Mouse (Mus musculus): Measurements from ENCODE around the gene Hip1. TPM values are rescaled to one million over a fixed set of nuclear protein-coding genes. Genes with fewer than 3 reads are reported as not detected.

Gene Hip1
- polyA plus RNA-seq, 1 experiment: 14.5 TPM

- Histone ChIP-seq H3K27ac (ENCODE audit: control insufficient read depth, insufficient read depth, low read depth, low read length, poor library complexity) (no peak overlapping the region), H3K4me3 (replicated peaks; ENCODE audit: control insufficient read depth, low read depth, low read length) (no peak overlapping the region), H3K4me1 (ENCODE audit: control insufficient read depth, insufficient read depth, low read length) (no peaks in the 10 kb centered on the region)
- WGBS: 84% methylated on average over 2 of the region's 2 CpGs
- TF ChIP-seq CTCF (IDR thresholded peaks at IDR 0.05; ENCODE audit: control insufficient read depth, insufficient read depth, low read length): no peak
Measured at GRCm38 (mm10) chr5:135496489-135496888, 48.4 kb downstream of the Hip1 start.

GRCm38 (mm10) chr5:135495471-135495870 is 49.4 kb downstream of the Hip1 start:
- Histone ChIP-seq H3K4me3 (replicated peaks; ENCODE audit: control insufficient read depth, low read depth, low read length) (no peak overlapping the region), H3K4me1 (ENCODE audit: control insufficient read depth, insufficient read depth, low read length) (no peaks in the 10 kb centered on the region), H3K27ac (ENCODE audit: control insufficient read depth, insufficient read depth, low read depth, low read length, poor library complexity) (no peak overlapping the region)
- 90% methylated on average over 8 of the region's 8 CpGs for WGBS
- no peak for TF ChIP-seq POLR2A (IDR thresholded peaks at IDR 0.05; ENCODE audit: borderline replicate concordance, control insufficient read depth, low read depth, low read length)
- no peak for TF ChIP-seq CTCF (IDR thresholded peaks at IDR 0.05; ENCODE audit: control insufficient read depth, insufficient read depth, low read length)

GRCm38 (mm10) chr5:135494183-135494910 is 50.6 kb downstream of the Hip1 start:
- Histone ChIP-seq H3K27ac (ENCODE audit: control insufficient read depth, insufficient read depth, low read depth, low read length, poor library complexity) (no peak overlapping the region), H3K4me3 (replicated peaks; ENCODE audit: control insufficient read depth, low read depth, low read length) (no peak overlapping the region), H3K4me1 (ENCODE audit: control insufficient read depth, insufficient read depth, low read length) (no peaks in the 10 kb centered on the region; the same call in 1 of the 2 replicates)
- 83% methylated on average over 13 of the region's 13 CpGs for WGBS
- peak; percentile 82 for TF ChIP-seq CTCF (IDR thresholded peaks at IDR 0.05; ENCODE audit: control insufficient read depth, insufficient read depth, low read length)
- TF ChIP-seq POLR2A (IDR thresholded peaks at IDR 0.05; ENCODE audit: borderline replicate concordance, control insufficient read depth, low read depth, low read length): no peak

- Histone ChIP-seq H3K27ac (ENCODE audit: control insufficient read depth, insufficient read depth, low read depth, low read length, poor library complexity) (no peak overlapping the region), H3K4me3 (replicated peaks; ENCODE audit: control insufficient read depth, low read depth, low read length) (no peak overlapping the region), H3K4me1 (ENCODE audit: control insufficient read depth, insufficient read depth, low read length) (no peaks in the 10 kb centered on the region; the same call in 1 of the 2 replicates)
- WGBS: 76% methylated on average over 3 of the region's 3 CpGs
- TF ChIP-seq POLR2A (IDR thresholded peaks at IDR 0.05; ENCODE audit: borderline replicate concordance, control insufficient read depth, low read depth, low read length): no peak
- no peak for TF ChIP-seq CTCF (IDR thresholded peaks at IDR 0.05; ENCODE audit: control insufficient read depth, insufficient read depth, low read length)
Measured at GRCm38 (mm10) chr5:135493095-135493494, 51.8 kb downstream of the Hip1 start.

GRCm38 (mm10) chr5:135492126-135492525 is 52.8 kb downstream of the Hip1 start:
- WGBS: 82% methylated on average over 2 of the region's 2 CpGs
- no peak overlapping the region for H3K27ac ChIP-seq (ENCODE audit: control insufficient read depth, insufficient read depth, low read depth, low read length, poor library complexity)
- H3K4me1 ChIP-seq (ENCODE audit: control insufficient read depth, insufficient read depth, low read length): no peaks in the 10 kb centered on the region; the same call in 1 of the 2 replicates
- TF ChIP-seq CTCF (IDR thresholded peaks at IDR 0.05; ENCODE audit: control insufficient read depth, insufficient read depth, low read length): no peak
- no peak for TF ChIP-seq POLR2A (IDR thresholded peaks at IDR 0.05; ENCODE audit: borderline replicate concordance, control insufficient read depth, low read depth, low read length)
- H3K4me3 ChIP-seq (replicated peaks; ENCODE audit: control insufficient read depth, low read depth, low read length): no peak overlapping the region

GRCm38 (mm10) chr5:135489695-135490294 is 55.1 kb downstream of the Hip1 start:
- TF ChIP-seq POLR2A (IDR thresholded peaks at IDR 0.05; ENCODE audit: borderline replicate concordance, control insufficient read depth, low read depth, low read length) (no peak), CTCF (IDR thresholded peaks at IDR 0.05; ENCODE audit: control insufficient read depth, insufficient read depth, low read length) (no peak)
- Histone ChIP-seq H3K27ac (ENCODE audit: control insufficient read depth, insufficient read depth, low read depth, low read length, poor library complexity) (no peak overlapping the region), H3K4me1 (ENCODE audit: control insufficient read depth, insufficient read depth, low read length) (no peaks in the 10 kb centered on the region; the same call in 1 of the 2 replicates), H3K4me3 (replicated peaks; ENCODE audit: control insufficient read depth, low read depth, low read length) (peak overlapping the region; percentile 74)
- WGBS: 41% methylated on average over 14 of the region's 14 CpGs

- no peak for TF ChIP-seq POLR2A (IDR thresholded peaks at IDR 0.05; ENCODE audit: borderline replicate concordance, control insufficient read depth, low read depth, low read length)
- TF ChIP-seq CTCF (IDR thresholded peaks at IDR 0.05; ENCODE audit: control insufficient read depth, insufficient read depth, low read length): 0 out of 2 replicates have a peak, but pooled peaks have one; percentile 10
Measured at GRCm38 (mm10) chr5:135488881-135489694, 55.8 kb downstream of the Hip1 start.

More at GRCm38 (mm10) chr5:135488881-135489694, 55.8 kb downstream of the Hip1 start:
- peak overlapping the region; percentile 38; the same call in 1 of the 2 replicates for H3K27ac ChIP-seq (ENCODE audit: control insufficient read depth, insufficient read depth, low read depth, low read length, poor library complexity)
- WGBS: 1% methylated on average over 56 of the region's 59 CpGs
- H3K4me1 ChIP-seq (ENCODE audit: control insufficient read depth, insufficient read depth, low read length): no peaks in the 10 kb centered on the region; the same call in 1 of the 2 replicates
- H3K4me3 ChIP-seq (replicated peaks; ENCODE audit: control insufficient read depth, low read depth, low read length): peak overlapping the region; percentile 74
